Mouse (Mus musculus): Measurements from ENCODE around the gene Gmpr. TPM values are rescaled to one million over a fixed set of nuclear protein-coding genes. Genes with fewer than 3 reads are reported as not detected.

Gene Gmpr
- polyA plus RNA-seq, 1 experiment from 2014 or later, result 133 TPM

- H3K4me1 ChIP-seq, result peaks cover 81% of the 10 kb centered on the region
- peak overlapping the region; percentile 93 for H3K27ac ChIP-seq
- no peaks in the 10 kb centered on the region for H3K9me3 ChIP-seq
- no peaks in the 10 kb centered on the region for H3K27me3 ChIP-seq (ENCODE audit: insufficient read depth, poor library complexity, severe bottlenecking)
- peaks cover 3% of the 10 kb centered on the region; the same call in 1 of the 2 replicates for H3K36me3 ChIP-seq
- no peak overlapping the region for H3K4me3 ChIP-seq
- no peak for DNase-seq (ENCODE audit: low spot score)
- 71% methylated on average over 6 of the region's 6 CpGs for WGBS
These were observed 4.6 kb downstream of the Gmpr start for GRCm38 (mm10) chr13:45511706-45512435.

DNA sequence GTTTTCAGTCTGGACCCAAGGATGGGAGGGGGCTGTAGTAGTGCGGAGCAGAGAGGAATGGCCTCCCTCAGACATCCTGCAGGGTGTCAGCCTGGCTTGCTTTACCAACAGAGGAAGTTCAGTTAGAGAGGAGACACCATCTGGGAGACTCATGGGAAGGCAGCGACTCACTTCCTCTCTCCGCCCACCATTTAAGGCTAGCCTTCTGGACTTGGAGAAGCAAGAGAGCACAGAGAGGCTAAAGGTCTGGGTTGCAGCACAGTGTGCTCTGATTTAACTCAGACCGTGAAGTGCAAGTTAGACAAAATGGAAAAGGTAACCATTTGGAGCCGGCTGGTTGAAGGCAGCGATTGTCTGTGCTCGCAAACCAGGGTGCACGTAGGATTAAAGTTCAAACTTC is 5.3 kb downstream of the Gmpr start:
- no peak overlapping the region for H3K4me3 ChIP-seq
- H3K9me3 ChIP-seq, result no peaks in the 10 kb centered on the region
- WGBS, result 71% methylated on average over 8 of the region's 8 CpGs
- no peak for DNase-seq (ENCODE audit: low spot score)
- peaks cover 81% of the 10 kb centered on the region for H3K4me1 ChIP-seq
- H3K27ac ChIP-seq, result peak overlapping the region; percentile 93
- peaks cover 9% of the 10 kb centered on the region; the same call in 1 of the 2 replicates for H3K36me3 ChIP-seq
- H3K27me3 ChIP-seq (ENCODE audit: insufficient read depth, poor library complexity, severe bottlenecking), result no peaks in the 10 kb centered on the region

DNA sequence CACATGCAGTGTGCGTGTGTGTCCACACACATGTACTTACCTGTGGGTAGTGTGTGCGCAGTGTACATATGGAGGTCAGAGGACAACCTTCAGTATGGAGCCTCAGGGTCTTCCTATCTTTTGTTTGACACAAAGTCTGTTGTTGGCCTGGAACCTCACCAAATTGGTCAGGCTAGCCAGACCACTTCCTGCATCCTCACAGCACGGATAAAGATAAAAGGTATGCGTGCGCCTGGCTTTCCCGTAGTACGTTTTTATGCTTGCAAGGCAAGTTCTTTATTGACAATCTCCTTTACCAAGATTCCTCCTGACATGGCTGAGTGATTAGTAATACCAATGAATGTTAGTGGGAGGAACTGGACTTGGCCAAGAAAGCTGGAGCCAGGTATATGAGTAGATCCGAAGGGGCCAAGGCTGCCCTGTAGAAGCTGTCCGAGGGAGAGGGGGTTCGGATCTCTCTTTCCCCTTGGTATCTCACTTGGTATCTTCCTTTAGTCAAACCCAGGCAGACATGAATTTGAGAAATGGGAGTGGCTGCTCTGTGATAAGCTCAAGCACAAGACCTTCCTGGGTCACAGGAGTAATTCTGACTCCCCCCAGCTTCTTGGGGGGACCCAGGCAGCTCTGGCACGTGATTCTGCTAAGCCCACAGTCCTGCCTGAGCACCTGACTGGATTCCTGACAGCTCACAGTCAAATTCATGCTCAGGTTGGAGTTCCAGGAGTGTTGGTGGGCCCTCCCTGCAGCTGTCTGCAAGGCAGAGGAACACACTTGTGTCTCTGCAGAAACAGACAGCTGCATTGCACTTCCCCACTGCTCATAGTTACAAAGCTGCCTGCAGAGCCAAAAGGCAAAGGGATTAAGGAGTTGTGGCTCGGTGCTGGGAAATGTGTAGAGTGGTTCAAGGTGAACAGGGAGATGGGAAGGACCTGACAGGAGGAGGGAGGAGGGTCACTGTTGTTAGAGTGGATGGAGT is 6.1 kb downstream of the Gmpr start:
- H3K4me1 ChIP-seq, result peaks cover 81% of the 10 kb centered on the region
- peak overlapping the region; percentile 93 for H3K27ac ChIP-seq
- H3K27me3 ChIP-seq (ENCODE audit: insufficient read depth, poor library complexity, severe bottlenecking), result no peaks in the 10 kb centered on the region
- 55% methylated on average over 12 of the region's 12 CpGs for whole genome bisulfite sequencing
- no peak overlapping the region for H3K4me3 ChIP-seq
- H3K36me3 ChIP-seq, result peaks cover 15% of the 10 kb centered on the region; the same call in 1 of the 2 replicates
- no peak for DNase-seq (ENCODE audit: low spot score)
- no peaks in the 10 kb centered on the region for H3K9me3 ChIP-seq

DNA sequence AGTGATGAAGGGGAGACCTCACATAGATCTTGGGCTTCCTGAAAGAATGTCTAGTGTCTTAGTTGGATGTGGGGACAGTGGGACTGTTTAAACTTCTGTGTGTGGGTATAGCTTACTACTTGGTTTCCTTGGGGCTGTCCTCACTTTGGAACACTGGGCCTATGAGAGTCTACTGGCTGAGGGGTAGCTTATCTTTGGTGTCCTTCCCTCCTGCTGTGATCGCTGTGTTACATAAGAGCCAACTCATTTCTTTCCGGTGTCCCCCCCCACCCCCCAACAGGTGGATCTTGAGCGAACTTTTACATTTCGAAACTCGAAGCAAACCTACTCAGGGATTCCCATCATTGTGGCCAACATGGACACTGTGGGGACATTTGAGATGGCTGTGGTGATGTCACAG is 6.9 kb downstream of the Gmpr start:
- Histone ChIP-seq H3K4me1 (peaks cover 77% of the 10 kb centered on the region), H3K4me3 (no peak overlapping the region), H3K9me3 (no peaks in the 10 kb centered on the region), H3K27ac (peak overlapping the region; percentile 93), H3K36me3 (peaks cover 24% of the 10 kb centered on the region), H3K27me3 (ENCODE audit: insufficient read depth, poor library complexity, severe bottlenecking) (no peaks in the 10 kb centered on the region)
- no peak for DNase-seq (ENCODE audit: low spot score)
- WGBS, result 73% methylated on average over 5 of the region's 5 CpGs

- Histone ChIP-seq H3K4me3 (no peak overlapping the region), H3K27me3 (ENCODE audit: insufficient read depth, poor library complexity, severe bottlenecking) (no peaks in the 10 kb centered on the region), H3K9me3 (no peaks in the 10 kb centered on the region), H3K27ac (peak overlapping the region; percentile 93; the same call in 1 of the 2 replicates), H3K36me3 (peaks cover 32% of the 10 kb centered on the region), H3K4me1 (peaks cover 69% of the 10 kb centered on the region)
- DNase-seq (ENCODE audit: low spot score), result no peak
- 43% methylated on average over 8 of the region's 8 CpGs for WGBS
These were observed 7.7 kb downstream of the Gmpr start for GRCm38 (mm10) chr13:45514832-45515422.

GRCm38 (mm10) chr13:45516501-45517393 is 9.5 kb downstream of the Gmpr start:
- WGBS, result 9% methylated on average over 24 of the region's 24 CpGs
- Histone ChIP-seq H3K27me3 (ENCODE audit: insufficient read depth, poor library complexity, severe bottlenecking) (no peaks in the 10 kb centered on the region), H3K4me1 (peaks cover 52% of the 10 kb centered on the region), H3K36me3 (peaks cover 49% of the 10 kb centered on the region), H3K27ac (peak overlapping the region; percentile 76), H3K4me3 (peak overlapping the region; percentile 45), H3K9me3 (no peaks in the 10 kb centered on the region)
- DNase-seq (ENCODE audit: low spot score), result no peak

DNA sequence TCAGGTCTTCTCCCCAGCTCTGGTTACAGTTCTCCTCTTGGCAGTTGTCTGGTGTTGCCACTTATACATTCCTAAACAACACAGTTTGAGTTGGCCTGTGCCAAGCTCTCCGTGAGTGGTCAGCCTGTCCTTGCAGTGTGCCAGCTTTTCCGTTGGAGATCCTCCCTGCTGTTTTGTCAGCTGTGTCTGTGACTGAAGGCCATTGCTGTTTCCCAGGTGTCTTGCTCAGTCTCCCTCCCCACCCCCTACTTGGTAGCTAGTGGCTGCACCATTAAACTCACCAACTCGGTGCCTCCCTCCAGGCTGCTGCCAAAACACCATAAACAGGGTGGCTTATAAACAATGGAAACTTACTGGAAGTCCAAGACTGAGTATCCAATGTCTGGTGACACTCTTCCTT is 17.1 kb downstream of the Gmpr start:
- Histone ChIP-seq H3K4me1 (peaks cover 38% of the 10 kb centered on the region), H3K27me3 (ENCODE audit: insufficient read depth, poor library complexity, severe bottlenecking) (no peaks in the 10 kb centered on the region), H3K9me3 (no peaks in the 10 kb centered on the region), H3K27ac (peak overlapping the region; percentile 47; the same call in 1 of the 2 replicates), H3K36me3 (peaks cover 49% of the 10 kb centered on the region), H3K4me3 (no peak overlapping the region)
- DNase-seq (ENCODE audit: low spot score), result no peak
- WGBS, result 67% methylated on average over 3 of the region's 3 CpGs

DNA sequence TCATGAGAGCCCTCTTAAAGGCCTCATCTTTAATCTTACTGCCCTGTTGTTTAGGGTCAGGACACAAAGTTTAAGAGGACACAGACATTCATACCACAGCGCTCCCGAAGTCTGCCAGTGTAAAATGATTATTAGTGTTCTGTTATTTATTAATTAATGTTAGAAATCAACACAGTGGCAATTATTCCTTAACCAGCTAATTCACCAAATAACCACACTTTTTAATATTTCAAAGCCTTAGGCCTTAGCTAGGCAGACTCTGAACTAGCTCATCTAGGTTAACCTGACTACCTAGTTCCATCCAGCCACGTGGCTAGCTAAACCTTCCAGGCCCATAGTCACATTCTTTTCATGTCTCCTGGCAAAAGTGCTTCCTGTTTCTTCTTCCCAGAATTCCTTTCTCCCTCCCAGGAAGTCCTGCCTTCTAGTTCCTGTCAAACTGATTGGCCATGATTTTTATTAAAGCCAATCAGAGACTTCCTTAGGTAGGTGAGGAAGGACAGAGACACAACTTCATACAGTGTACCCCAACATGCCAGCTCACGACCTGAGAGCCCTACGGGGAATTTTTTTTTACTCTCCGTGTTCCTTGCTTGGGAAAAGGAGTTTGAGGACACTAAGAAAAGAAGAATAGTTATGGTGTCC is 17.7 kb downstream of the Gmpr start:
- H3K4me3 ChIP-seq, result no peak overlapping the region
- no peaks in the 10 kb centered on the region for H3K27me3 ChIP-seq (ENCODE audit: insufficient read depth, poor library complexity, severe bottlenecking)
- peaks cover 49% of the 10 kb centered on the region for H3K36me3 ChIP-seq
- no peaks in the 10 kb centered on the region for H3K9me3 ChIP-seq
- DNase-seq (ENCODE audit: low spot score), result no peak
- WGBS, result 90% methylated on average over 6 of the region's 6 CpGs
- H3K27ac ChIP-seq, result peak overlapping the region; percentile 91
- H3K4me1 ChIP-seq, result peaks cover 44% of the 10 kb centered on the region

DNA sequence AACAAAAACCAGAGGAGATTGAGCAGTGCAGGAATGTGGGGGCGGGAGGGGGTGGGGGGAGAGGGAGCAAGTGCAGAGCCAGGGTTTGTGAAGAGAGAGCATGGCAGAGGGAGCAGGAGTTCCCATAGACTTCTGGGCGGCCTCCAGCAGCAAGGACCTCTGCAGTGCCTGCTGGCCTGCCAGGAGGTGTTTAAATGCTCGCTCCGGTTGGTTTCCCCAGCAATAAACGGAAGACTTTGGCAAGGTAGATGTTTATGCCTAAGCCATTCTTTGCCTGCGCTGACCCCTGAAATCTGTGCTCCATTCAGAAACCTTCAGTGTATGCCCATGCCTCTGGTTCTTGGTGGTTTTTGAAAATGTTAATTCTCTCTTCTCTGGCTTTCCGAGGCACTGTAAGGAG is 19.0 kb downstream of the Gmpr start:
- WGBS, result 62% methylated on average over 7 of the region's 7 CpGs
- Histone ChIP-seq H3K9me3 (no peaks in the 10 kb centered on the region), H3K4me3 (no peak overlapping the region), H3K27me3 (ENCODE audit: insufficient read depth, poor library complexity, severe bottlenecking) (no peaks in the 10 kb centered on the region), H3K27ac (peak overlapping the region; percentile 91), H3K4me1 (peaks cover 57% of the 10 kb centered on the region), H3K36me3 (peaks cover 38% of the 10 kb centered on the region)
- no peak for DNase-seq (ENCODE audit: low spot score)

DNA sequence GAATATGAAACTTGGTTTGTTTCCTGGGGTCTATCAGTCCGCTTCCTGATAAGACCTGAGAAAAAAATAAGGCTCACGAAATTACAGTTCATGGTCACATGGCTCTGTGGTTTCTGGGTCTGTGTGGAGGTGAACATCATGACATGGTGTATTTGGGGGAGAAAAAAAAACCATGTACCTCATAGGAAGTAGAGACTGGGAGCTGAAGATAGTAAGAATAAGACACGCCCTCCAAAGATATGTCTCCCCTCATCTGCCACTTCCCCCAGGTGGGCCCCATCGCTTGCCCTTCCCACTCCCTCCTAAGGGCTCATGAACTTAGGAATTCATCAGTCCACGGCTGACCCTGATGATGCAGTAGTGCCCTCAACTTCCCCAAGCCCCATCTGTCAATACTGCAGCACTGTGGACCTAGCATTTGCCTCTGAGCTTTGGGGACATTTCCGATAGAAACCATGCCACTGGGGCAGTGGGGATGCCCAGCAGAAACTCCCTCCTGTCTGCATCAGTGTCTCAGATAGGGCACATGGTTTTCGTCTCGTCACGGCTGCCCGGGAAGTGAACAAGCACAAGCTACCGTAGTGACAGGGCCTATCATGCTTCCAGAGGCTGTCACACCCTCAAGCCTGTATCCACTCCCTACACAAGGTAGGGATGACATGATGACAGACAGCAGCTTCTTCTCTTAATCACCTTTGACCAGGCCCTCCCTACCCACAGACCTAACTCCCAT is 20.2 kb downstream of the Gmpr start:
- WGBS, result 39% methylated on average over 11 of the region's 11 CpGs
- Histone ChIP-seq H3K9me3 (no peaks in the 10 kb centered on the region), H3K27me3 (ENCODE audit: insufficient read depth, poor library complexity, severe bottlenecking) (no peaks in the 10 kb centered on the region), H3K36me3 (peaks cover 31% of the 10 kb centered on the region), H3K4me3 (no peak overlapping the region), H3K4me1 (peaks cover 68% of the 10 kb centered on the region), H3K27ac (peak overlapping the region; percentile 91)
- peak; percentile 93 for DNase-seq (ENCODE audit: low spot score)

GRCm38 (mm10) chr13:45528787-45529186 is 21.5 kb downstream of the Gmpr start:
- H3K4me1 ChIP-seq, result peaks cover 69% of the 10 kb centered on the region
- WGBS, result 46% methylated on average over 4 of the region's 4 CpGs

More at GRCm38 (mm10) chr13:45528787-45529186, 21.5 kb downstream of the Gmpr start:
- H3K4me3 ChIP-seq, result no peak overlapping the region
- DNase-seq (ENCODE audit: low spot score), result no peak
- H3K27me3 ChIP-seq (ENCODE audit: insufficient read depth, poor library complexity, severe bottlenecking), result no peaks in the 10 kb centered on the region
- H3K9me3 ChIP-seq, result no peaks in the 10 kb centered on the region
- H3K36me3 ChIP-seq, result peaks cover 31% of the 10 kb centered on the region
- peak overlapping the region; percentile 91 for H3K27ac ChIP-seq

Data from heart, embryonic 10.5 days (tissue).